Mouse (Mus musculus) small intestine, adult 2 months (tissue): Measurements from ENCODE around the gene Parp12.

Experiments used
- CTCF ChIP-seq: fragments of 200-500 bp; IDR thresholded peaks from 2 replicates; pipeline ENCODE4 v1.5.1; 2012; ENCODE audit warnings: low read depth, mild to moderate bottlenecking, control low read depth, inconsistent platforms, low read length, moderate library complexity, mixed read lengths; ENCODE audit not compliant: insufficient replicate concordance, insufficient read length; ENCODE audit errors: extremely low read depth
- POLR2A ChIP-seq: fragments of 200-500 bp; IDR thresholded peaks from 2 replicates; pipeline ENCODE4 v1.6.1; 2012; ENCODE audit warnings: low read depth, mild to moderate bottlenecking, control low read depth, inconsistent platforms, low read length, moderate library complexity

GRCm38 (mm10) chr6:39112701-39113100 is 5.4 kb downstream of the Parp12 start:
- TF ChIP-seq POLR2A (no peak), CTCF (no peak)
